Mouse (Mus musculus) frontal cortex, adult 2 months (tissue): ENCODE results near the gene Ndufaf1. TPM values are rescaled to one million over a fixed set of nuclear protein-coding genes. Genes with fewer than 3 reads are reported as not detected.
"Not testable (repeated sequence)": the region's sequence is repeated elsewhere in the genome, so short reads cannot be mapped to it uniquely, and the experiment has no call there.

Experiments
- DNase-seq, 2 experiments: peaks; one replicate each; pipeline ENCODE4 v3.0.0; 2022; ENCODE audit warnings: low spot score in 1 of 2; ENCODE audit errors: extremely low spot score in 1 of 2
- polyA plus RNA-seq: library from polyadenylated mRNA; depleted of rRNA; stranded (reverse); fragments of >200 nt; gene quantifications from 2 replicates; pipeline ENCODE4 v1.2.3, GENCODE M21; 2012; rRNA removed

The Ndufaf1 gene
- 20.8 and 21.7 TPM in 2 replicates for polyA plus RNA-seq

- peak; percentile 59 to 92 for DNase-seq
Measured at GRCm38 (mm10) chr2:119662220-119663182, at the start of gene Ndufaf1. Ndufaf1 (minus strand) TSS chr2:119662827.

GRCm38 (mm10) chr2:119710011-119710410 lies 47.4 kb upstream of the Ndufaf1 start:
- no peak for DNase-seq

GRCm38 (mm10) chr2:119707676-119708075 lies 45.0 kb upstream of the Ndufaf1 start:
- DNase-seq = no peak

GRCm38 (mm10) chr2:119703171-119703570 lies 40.5 kb upstream of the Ndufaf1 start:
- no peak for DNase-seq

- peak in 1 of 2 experiments; percentile 20 for DNase-seq
Measured at GRCm38 (mm10) chr2:119699962-119700361, 37.3 kb upstream of the Ndufaf1 start.

GRCm38 (mm10) chr2:119698472-119698871 lies 35.8 kb upstream of the Ndufaf1 start:
- no peak for DNase-seq

- peak in 1 of 2 experiments; percentile 11 for DNase-seq
Measured at GRCm38 (mm10) chr2:119696111-119696510, 33.5 kb upstream of the Ndufaf1 start.

- no peak for DNase-seq
Measured at GRCm38 (mm10) chr2:119694826-119695225, 32.2 kb upstream of the Ndufaf1 start.

- no peak for DNase-seq
Measured at GRCm38 (mm10) chr2:119692003-119692701, 29.5 kb upstream of the Ndufaf1 start.

- no peak for DNase-seq
Measured at GRCm38 (mm10) chr2:119683706-119684105, 21.1 kb upstream of the Ndufaf1 start.

- no peak for DNase-seq
Measured at GRCm38 (mm10) chr2:119675831-119676230, 13.2 kb upstream of the Ndufaf1 start.

GRCm38 (mm10) chr2:119675215-119675784 lies 12.7 kb upstream of the Ndufaf1 start:
- no peak for DNase-seq

- peak; percentile 65 to 94 for DNase-seq
Measured at GRCm38 (mm10) chr2:119674525-119675214, 12.0 kb upstream of the Ndufaf1 start, which contains the start of gene Rtf1. Rtf1 (plus strand) TSS chr2:119675068.

- DNase-seq = peak in 1 of 2 experiments; percentile 33
Measured at GRCm38 (mm10) chr2:119669010-119669409, 6.4 kb upstream of the Ndufaf1 start.

GRCm38 (mm10) chr2:119665744-119666143 lies 3.1 kb upstream of the Ndufaf1 start:
- DNase-seq = not testable (repeated sequence)

GRCm38 (mm10) chr2:119644254-119644653 lies 18.4 kb downstream of the Ndufaf1 start:
- no peak for DNase-seq

- DNase-seq = no peak
Measured at GRCm38 (mm10) chr2:119641214-119641912, 21.3 kb downstream of the Ndufaf1 start.

- DNase-seq = no peak
Measured at GRCm38 (mm10) chr2:119636781-119637180, 25.8 kb downstream of the Ndufaf1 start.

- no peak for DNase-seq
Measured at GRCm38 (mm10) chr2:119621302-119621701, 41.3 kb downstream of the Ndufaf1 start.

- DNase-seq = not testable (repeated sequence)
Measured at GRCm38 (mm10) chr2:119619002-119619401, 43.6 kb downstream of the Ndufaf1 start.
